Mouse (Mus musculus) right cerebral cortex, adult 18-20 months (tissue): ENCODE results near the gene Os9.
"Not testable (repeated sequence)": the region's sequence is repeated elsewhere in the genome, so short reads cannot be mapped to it uniquely, and the experiment has no call there.

ENCODE experiments used
- DNase-seq: peaks from one replicate; pipeline ENCODE4 v3.0.0; 2022; ENCODE audit warnings: mixed read lengths

Gene Os9

DNA sequence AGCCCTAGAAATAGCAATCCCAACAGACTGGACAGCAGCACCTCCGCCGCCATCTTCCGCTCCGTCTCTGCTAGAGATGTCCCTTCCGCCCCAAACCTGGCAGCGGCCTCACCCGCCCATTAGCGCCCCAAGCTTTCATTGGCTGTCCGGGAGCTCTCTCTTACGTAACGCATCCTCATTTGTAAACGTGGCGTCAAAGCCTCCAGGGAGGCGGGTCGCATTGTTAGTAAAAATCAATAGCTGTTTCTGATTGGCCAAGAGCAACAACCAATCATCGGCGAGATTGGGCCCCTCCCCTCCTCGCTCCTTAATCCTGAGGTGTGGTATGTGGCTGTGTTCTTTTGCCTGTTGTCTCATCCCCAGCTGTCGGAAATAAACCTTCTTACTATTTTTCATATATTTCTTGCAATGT lies at the start of gene Os9:
Os9 (minus strand) TSS at position 66 of the 412 bp plus-strand sequence.
- DNase-seq, result peak; percentile 98

DNA sequence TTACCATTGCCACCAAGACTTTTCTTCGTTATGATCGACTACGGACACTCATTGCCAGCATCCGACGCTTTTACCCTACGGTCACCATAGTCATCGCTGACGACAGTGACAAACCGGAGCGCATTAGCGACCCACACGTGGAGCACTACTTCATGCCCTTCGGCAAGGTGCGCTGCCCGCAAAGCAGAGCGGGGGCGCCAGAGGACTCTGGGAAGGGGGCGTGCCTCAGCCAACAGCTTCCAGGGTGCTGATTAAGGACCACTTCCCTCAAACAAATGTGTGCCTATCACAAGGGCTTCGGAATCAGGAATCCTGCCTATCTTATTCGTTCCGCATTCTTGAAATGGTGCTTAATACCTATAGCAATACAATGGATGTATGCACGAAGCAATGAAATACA lies 49.1 kb upstream of the Os9 start:
- DNase-seq, result no peak

DNA sequence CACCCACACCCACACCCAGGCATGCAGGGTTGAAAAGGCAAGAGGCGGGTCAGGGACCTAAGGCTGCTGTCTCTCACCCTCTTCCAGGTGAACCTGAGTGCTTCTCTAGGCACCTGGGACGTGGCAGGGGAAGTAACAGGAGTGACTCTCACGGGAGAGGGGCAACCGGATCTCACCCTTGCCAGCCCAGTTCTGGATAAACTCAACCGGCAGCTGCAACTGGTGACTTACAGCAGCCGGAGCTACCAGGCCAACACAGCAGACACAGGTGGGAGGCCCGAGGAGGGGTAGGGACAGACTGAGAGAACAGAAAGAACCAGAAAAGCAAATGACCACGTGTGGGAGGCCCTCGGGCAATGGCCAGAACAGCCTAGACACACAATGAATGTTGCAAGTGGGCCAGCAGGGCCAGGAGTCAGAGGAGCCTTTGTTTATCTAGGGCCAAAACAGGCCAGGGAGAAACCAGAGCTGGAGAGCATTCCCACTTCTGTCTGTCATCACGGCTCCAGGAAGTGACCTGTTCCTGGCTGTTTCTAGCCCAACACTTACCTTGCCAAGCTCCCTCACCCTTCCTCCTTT lies 46.8 kb upstream of the Os9 start:
- no peak for DNase-seq

DNA sequence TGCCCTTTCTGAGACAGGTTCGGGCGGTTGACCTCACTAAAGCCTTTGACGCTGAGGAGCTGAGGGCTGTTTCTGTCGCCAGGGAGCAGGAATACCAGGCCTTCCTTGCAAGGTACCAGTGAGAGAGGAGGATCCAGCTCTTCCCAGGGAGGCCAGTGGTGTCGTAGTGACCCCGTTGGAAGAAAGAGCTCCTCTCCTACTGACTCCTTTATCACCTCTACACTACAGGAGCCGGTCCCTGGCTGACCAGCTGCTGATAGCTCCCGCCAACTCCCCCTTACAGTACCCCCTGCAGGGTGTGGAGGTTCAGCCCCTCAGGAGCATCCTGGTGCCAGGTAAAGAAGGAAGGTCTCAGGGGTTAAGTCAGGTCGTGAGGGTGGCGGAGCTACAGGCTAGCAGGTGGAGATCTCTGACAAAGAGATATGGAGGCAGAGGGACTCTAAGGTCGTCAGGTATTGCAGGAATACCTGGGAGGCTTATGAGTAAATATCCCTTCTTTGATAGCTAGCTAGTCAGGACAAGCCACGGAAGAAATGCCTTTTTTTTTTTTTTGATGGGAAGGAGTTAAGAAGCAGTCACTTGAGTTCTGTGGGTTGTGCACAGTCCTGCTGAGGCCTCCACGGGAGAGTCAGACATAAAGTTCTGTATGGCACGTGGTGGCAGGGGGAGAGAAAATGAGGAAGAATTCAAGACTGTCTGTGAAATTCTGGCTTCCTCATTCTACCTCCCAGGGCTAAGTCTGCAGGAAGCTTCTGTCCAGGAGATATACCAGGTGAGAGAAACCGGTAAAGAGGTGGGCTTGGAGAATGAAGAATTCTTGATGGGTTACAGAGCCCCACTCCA lies 46.1 kb upstream of the Os9 start:
- no peak for DNase-seq

DNA sequence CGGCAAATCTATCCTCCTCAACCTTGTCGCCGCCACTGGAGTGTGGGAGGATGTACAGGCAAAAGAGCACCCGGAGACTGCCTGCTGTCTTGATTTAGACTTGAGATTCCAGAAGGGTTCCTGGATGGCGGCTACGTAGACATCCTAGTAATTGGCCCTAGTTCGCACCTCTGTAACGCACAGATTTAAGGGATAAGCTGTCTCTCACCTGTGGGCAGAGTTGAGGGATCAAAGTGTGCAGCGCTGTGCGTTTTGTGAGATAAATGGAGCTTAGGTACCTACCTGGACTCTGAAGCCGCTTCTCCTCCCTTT lies 45.4 kb upstream of the Os9 start:
- peak; percentile 54 for DNase-seq

DNA sequence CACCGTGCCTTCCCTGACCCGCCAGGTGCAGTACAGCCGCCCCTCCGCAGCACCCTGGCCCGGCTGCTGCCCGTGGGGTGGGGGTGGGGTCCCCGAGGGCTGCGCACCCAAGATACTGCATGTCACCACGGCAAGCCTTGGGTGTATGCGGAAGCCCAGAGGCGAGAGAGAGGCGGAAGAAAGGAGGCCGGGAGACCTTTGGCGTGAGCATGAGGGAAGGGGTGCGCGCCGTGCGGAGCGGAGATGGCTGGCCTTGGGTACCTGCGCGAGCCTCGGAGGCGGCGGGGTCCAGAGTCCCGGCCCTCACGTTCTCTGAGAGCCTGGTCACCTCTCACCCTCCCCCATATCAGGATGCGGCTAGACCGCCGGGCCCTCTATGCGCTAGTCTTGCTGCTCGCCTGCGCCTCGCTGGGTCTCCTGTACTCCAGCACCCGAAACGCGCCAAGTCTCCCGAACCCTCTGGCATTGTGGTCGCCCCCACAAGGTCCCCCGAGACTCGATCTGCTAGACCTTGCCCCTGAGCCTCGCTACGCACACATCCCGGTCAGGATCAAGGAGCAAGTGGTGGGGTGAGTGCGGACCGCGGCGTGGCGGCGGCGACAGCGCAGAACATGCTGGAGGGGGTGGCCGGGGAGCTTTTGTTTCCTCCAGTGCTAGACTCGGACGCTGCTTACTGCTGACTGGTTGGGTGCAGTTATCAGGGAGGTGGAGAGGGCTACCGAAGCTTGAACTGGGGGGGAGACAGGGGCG lies 44.9 kb upstream of the Os9 start:
- no peak for DNase-seq

DNA sequence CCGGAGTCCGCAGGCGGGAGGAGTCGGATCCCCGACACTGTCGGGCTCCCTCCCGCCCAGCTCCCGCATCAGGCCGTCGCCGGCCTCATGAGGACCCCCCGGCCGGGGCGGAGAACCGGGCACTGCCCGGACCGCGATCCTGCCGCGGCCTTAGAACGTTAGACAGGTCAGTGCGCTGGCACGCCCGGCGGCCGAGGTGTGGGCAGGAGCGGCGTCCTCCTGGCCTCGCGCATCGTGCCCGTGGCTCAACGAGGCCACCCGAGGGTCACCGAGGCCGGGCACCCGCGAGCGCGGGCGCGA lies 44.4 kb upstream of the Os9 start:
- no peak for DNase-seq

DNA sequence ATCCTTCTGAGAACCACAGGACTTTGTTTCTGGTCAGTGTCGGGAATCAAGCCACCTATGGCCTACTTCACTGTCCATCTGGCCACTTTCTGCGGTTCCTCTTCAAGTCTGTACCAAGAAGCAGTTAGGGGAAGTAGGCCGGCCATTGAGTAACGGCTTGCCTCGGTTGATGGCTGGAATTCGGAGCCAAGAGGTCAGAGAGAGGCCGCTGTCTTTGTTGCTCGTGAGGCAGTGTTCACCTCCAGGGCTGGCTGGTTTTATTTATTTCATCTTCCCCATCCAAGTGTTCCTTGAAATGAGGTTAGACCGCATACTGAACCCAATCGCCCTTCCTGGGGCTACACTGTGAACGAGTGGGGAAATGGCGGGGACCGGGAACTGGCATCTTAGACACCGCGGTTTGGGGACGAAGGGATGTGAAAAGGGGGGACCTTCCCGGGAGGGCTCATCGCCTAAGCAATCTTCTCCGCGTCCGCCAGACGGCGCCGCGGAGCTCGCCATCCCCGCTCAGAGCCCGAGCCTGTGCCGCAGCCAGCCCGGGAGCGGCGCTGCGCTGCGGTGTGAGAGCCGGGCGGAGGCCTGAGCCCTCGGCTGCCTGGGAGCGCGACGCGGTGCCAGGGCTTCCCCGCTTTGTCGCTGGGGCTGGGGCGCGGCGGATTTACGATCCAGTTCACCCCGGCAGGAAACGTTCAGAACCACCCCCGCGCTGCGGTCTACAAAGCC lies 43.9 kb upstream of the Os9 start, which contains the start of gene B4galnt1:
B4galnt1 (plus strand) TSS at position 595 of the 723 bp plus-strand sequence.
- peak; percentile 84 for DNase-seq

DNA sequence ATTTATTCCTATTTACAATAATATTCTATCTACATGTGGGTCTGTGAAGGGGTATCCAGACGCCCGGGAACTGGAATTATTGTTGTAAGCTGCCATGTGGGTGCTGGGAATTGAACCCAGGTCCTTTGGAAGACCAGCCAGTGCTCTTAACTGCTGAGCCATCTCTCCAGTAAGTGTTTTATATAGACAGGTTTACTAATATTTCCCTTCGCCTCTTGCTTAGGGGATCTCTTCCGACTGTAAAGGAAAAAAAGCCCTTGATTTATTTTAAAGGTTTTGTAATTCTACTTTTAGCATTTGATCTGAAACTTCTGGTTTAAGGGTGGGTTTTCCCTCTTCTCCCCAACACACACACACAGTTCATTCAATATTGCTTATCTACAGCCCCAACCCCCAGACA lies 43.3 kb upstream of the Os9 start:
- no peak for DNase-seq

DNA sequence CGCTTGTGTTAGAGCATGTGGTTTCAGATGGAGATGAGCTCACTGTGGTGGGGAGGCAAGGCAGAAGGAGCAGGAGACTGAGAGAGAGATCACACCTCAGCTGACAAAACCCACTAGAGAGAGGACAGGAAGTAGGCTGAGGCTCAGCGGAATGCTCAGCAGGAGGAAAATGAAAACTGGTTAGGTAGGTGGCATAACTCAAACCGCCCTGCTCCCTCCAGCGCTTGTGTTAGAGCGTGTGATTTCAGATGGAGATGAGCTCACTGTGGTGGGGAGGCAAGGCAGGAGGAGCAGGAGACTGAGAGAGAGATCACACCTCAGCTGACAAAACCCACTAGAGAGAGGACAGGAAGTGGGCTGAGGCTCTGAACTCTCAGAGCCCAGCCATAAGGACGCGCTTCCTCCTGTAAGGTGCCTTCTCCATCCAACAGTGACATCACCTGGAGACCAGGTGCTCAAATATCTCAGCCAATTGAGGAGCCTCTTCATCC lies 41.9 kb upstream of the Os9 start:
- DNase-seq, result peak; percentile 62

DNA sequence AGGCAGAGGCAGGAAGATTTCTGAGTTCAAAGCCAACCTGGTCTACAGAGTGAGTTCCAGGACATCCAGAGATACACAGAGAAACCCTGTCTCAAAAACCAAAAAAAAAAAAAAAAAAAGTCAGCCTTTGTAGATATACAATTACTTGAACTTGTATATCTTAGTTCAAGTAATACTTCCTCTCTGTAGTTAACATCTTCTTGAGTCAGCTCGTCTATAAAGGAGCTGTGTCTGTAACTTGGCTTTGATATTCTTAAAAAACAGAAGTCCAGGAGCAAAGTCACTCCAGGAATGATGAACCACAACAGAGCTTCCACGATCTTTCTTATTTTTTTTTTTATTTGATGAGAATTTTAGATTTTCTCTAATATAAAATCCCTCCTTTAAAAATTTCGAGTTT lies 39.8 kb upstream of the Os9 start:
- DNase-seq, result no peak

DNA sequence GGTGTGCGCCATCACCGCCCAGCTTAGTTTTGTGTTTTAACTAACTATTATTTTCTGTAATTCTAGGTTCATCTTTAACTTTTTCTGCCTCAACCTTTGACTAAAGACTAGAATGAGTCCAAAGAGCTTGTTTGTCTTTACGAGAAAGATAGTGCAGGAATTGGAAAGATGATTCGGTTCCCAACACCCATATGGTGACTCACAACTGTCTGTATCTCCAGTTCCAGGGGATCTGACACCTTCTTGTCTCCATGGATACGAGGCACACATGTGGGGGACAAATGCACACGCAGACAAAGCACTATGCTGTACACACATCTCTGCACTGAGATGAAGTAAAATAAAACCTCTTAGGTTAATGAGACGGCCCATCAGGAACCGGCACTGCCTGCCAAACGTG lies 39.1 kb upstream of the Os9 start:
- peak; percentile 68 for DNase-seq

DNA sequence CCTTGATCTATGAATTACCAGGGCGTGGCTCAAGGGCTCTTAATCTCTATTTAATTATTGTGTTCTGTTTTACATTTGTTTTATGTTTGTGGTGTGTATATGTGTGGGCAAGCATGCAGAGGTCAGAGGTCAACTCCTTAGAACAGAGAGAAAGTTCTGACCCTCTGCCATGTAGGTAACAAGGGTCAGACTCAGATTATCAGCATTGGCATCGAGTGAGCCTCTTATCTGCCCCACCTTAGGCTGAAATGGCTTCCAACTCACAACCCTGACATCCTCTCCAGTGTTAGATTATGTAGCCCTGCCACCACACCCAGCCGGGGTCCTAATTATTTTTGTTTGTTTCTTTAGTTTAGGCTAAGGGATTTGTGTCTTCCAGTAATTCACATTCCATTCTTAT lies 37.5 kb upstream of the Os9 start:
- no peak for DNase-seq

DNA sequence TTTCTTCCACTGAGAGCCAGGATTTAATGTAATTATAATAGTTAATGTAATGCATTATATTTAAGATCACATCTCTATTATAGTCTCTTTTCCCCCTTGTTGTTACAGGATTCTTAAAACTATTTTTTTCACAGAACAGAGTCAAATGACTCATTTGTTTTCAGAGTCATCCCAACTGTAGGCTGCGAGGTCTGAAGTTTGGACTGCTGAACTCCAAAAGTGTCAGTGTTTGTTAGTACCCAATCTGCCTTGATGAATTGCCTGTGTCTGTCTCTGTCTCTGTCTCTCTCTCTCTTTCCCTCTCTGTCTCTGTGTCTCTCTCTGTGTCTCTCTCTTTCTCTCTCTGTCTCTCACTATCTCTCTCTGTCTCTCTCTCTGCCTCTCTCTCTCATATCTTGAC lies 35.6 kb upstream of the Os9 start:
- DNase-seq, result no peak

DNA sequence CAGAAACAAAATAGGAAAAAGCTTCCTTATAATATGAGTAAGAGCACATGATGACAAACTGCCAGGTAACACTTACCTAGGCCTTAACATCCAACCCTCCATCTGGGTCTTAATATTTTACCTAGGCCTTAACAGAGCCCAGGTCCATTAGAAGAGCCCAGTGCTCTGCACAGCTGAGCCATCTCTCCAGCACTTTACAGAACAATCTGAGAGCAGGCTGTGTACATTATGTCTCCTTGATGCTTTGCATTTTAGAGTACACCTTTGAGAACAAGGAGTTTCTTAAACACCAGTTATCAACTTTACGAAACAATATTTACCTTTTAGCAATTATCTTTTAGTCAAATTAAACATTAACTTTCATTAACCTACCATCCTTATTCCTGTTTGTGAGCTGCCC lies 35.2 kb upstream of the Os9 start:
- no peak for DNase-seq

DNA sequence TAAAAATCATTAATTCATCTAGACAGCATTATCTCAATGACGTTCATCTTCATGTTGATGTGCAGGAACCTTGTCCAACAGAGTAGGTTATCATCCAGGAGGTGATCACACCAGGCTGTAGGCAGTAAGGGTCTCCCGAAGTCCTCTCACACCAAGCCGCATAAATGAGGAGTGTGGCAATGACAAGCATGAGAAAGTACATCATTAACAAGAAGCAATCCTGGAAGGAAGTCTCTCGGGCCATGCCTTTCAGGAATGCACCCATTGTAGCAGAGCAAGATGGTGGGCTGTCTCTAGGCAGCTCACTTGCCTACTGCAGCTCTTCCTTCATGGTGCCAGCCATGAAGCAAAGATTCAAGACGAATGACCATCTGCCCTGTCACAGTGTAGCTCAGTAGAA lies 33.7 kb upstream of the Os9 start:
- DNase-seq, result no peak

DNA sequence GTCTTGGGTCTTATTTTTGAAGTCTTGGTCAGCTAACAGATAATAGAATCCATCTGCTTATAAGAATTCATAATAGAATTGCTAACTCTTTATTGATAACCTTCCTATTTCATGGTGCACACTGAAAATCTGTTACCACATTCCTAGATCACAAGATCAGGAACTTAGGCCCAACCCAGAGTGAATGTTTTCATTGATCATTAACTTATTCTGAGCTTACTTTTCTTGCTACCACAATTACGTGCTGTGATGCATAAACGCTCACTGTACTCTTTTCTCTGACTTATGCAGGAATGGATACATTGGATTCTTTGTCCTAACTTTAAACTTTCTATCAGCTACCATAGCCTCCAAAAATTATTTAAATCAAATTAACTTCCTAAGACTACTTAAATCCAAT lies 33.3 kb upstream of the Os9 start:
- DNase-seq, result no peak

DNA sequence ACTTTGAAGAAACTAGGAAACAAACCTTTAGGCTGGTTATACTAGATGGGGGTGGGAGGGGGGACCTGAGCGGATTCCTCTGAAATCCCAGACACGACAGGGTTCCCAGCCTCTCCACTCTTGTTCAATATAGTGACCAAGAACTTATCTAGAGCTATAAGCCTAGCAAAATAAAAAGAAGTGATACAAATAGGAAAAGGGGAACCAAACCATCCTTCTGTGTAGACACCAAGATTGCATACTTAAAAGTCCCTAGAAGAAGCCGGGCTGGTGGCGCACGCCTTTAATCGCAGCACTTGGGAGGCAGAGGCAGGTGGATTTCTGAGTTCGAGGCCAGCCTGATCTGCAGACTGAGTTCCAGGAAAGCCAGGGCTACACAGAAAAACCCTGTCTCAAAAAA lies 32.4 kb upstream of the Os9 start:
- DNase-seq, result no peak

DNA sequence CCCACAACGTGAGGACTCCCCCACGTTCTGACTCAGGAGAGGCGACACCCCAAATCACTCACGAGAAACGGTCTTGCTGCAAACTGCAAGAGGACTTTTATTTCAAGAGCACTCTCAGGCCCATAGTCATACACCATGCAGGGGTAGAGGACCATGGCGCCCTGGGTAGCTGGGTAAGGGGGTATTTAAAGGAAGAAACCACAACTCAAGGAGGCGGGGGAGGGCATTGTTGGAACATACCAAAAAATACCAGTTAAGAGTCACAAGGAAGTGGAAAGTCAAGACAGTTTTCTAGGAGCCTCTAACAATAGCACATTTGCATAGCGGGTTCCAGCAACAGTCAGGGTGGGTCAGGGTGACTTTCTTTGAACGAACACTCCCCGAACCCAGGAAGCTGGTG lies 31.6 kb upstream of the Os9 start:
- not testable (repeated sequence) for DNase-seq

DNA sequence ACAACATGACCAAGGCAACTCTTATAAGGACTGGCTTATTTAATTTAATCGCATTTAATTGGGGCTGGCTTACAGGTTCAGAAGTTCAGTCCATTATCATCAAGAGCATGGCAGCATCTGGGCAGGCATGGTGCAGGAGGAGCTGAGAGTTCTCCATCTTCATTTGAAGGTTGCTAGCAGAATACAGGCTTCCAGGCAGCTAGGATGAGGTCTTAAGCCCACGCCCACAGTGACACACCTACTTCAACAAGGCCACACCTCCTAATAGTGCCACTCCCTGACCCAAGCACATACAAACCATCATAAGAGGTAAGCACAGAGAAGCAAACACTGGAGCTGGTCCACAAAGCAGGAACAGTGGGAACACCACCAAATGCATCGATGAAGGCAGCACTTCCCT lies 30.3 kb upstream of the Os9 start:
- DNase-seq, result not testable (repeated sequence)

DNA sequence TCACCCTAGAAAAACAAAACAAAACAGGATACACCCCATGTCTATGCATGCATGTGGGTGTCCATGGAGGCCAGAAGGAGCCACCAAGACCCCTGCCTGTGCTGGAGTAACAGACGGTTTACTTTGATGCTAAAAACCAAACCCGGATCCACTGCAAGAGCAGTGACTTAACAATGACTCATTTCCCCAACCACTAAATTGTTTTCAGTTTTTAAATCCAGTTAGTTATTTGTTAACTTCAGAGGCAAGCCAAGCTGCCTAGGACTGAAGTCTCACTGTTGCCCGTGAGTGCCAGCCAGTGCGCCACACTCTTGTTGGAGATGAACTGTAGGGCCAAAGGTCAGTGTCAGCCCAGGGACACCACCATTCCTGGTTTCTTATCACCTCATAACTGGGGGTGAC lies 29.5 kb upstream of the Os9 start:
- DNase-seq, result no peak

DNA sequence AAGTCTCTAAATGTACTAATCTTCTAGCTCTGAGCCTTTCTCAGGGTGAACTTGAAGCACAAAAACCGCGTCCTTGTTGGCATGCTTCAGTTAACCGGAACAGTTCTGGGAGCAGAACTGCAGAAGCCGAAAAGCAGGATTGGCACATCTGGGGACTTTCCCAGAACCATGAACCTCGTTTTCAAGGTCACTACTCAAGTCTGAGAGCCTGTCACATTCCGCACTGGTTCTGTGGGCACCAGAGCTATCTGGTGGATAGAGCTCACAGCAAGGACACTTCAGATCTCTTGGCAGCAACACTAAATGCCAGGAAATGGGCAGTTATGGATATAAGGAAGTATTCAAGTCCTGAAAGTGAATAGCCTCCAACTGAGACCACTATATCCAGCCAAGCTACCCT lies 26.2 kb upstream of the Os9 start:
- DNase-seq, result no peak

DNA sequence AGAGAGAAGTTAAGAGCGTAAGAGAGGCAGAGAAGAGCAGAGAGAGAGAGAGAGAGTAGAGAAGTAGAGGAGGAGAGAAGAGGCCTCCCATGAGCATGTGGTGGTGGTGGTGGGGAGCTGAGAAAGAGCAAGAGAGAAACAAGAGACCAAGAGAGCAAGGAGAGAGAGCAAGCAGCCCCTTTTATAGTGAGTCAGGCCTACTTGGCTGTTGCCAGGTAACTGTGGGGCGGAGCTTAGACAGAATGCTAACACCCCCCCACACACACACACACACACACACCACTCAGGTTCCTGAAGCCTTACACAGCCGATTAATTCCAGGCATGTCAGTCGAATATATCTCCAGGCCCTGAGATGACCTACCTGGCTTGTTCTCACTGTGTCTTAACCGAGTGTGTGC lies 24.4 kb upstream of the Os9 start:
- no peak for DNase-seq

DNA sequence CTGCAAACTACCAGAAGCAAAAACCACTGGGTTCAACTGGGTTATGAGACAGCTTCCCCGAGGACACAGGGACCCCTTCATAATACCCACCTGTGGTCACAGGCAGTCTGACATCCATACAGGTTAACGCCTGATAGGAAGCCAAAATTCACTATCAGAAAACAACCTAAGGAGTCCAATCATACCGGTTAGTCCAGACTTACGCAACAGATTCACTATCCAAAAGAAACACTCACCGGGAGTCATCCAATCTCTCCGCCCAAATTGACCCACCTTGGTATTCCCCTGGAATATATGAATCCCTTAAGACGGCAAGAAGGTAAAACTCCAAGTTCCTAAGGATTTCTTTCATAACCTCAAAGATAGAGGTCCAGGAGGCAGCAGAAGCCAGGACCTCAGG lies 23.6 kb upstream of the Os9 start:
- DNase-seq, result no peak
